Mouse (Mus musculus) embryonic stem cell, embryonic (primary cell): ENCODE results near the gene Dgkb.

Experiments
- CTCF ChIA-PET, 4 experiments: fragments of 300-600 bp in 2 of 4; fragments of 350-600 bp in 2 of 4; sonication (Branson Sonifier 250); formaldehyde crosslinking; loops; one replicate each; lab custom pipeline; 2022; ENCODE audit warnings: inconsistent platforms in 2 of 4; lab: Charles Lee
- POLR2A ChIA-PET, 4 experiments: fragments of 300-600 bp in 2 of 4; fragments of 350-600 bp in 2 of 4; sonication (Branson Sonifier 250); formaldehyde crosslinking; loops; one replicate each; lab custom pipeline; 2022; ENCODE audit warnings: antibody characterized with exemption in 4 of 4, inconsistent platforms in 1 of 4; lab: Charles Lee

Dgkb gene

DNA sequence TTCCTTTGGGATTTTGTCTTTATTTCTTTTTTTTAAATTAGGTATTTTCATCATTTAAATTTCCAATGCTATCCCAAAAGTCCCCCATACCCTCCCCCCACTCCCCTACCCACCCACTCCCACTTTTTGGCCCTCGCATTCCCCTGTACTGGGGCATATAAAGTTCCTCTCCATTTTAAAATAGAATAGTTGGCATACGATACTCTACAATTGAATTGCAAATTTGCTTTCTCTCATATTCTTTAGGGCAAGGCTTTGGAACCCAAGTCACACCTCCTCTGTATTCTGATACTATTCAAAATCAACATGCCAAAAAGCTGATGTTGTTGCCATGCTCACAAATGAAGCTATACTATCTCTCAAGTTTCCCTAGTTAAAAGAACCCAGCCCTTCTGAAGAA is 679.7 kb downstream of the Dgkb start:
- CTCF ChIA-PET = interaction anchor here in 1 of 4 experiments (0.8 kb wide), 1 partner anchor 1188 kb away, joined by 3 read pairs; no protein-coding TSS in a partner anchor
- POLR2A ChIA-PET = no interaction called here

DNA sequence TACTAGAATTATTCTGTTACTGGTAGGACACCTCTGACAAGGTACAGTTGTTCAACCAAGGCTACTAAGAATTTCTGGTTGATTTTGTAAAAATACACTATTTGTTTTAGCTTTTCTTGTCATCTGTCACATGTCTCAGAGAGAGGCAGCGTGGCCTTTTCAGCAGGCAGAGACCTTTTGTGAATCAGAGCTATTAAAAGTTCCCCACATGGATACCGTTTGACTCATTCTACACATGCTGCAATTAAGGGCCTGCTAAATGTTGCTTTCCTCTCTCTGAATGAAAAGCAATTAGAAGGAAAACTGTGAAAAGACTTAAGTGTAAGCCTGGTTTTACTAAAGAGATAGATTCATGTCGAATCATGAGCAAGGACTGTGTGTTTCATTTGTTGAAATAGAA is 683.4 kb downstream of the Dgkb start:
- ChIA-PET CTCF (no interaction called here), POLR2A (no interaction called here)

DNA sequence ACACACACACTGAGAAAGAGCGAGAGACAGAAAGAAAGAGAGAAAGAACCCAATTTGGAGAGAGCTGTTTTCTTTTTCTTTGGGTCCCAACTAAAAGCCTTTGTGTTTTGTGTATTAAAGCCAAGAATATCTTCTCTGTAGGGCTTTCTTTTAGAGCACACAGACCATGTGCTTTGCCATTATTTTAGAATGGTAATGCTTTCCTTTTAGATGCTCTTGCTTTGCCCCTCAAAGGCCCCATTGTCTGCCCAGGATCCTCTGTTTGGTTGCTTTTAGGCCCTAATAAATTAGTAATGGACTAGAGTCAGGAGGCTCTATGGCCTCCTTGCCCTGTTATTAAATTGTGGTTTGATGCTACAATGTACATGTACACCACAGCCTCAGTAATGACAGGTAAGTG is 690.7 kb downstream of the Dgkb start:
- ChIA-PET CTCF (no interaction called here), POLR2A (no interaction called here)

DNA sequence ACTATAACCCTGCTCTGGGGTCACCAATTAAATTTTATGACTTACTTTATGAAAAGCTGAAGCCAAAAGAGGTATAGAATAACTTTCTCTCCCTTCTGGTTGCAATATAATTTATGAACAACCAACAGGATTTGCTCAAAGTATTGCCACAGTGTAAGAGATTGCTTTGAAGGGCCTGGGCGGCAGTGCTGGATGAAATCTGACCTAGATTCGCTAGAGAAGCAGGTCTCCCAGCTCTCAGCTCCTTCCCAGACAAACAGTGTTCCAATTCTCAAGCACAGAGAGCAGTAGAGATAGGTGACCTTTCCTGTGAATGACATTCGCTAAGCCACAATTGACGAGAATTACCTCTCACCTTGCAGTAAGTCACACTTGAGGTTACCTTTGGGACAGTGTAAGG is 727.9 kb downstream of the Dgkb start:
- CTCF ChIA-PET = no interaction called here

DNA sequence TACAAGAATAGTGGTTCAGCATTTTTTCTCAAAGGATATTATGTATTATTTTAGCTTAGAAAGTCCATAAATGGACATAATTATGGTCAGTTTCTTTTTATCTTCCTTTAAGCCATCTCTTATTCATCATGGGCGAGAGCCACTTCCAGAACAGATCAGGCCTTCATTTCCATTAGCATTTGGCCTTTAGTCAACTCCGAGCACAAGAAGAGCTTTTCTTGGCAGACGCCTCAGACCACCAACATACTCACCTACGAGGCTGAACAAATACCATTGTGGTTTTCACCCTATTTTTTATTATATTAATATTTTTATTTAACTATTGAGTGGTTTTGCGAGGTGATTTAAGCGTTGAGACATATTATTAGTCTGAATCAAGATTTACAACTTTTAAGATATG is 759.6 kb downstream of the Dgkb start:
- POLR2A ChIA-PET = no interaction called here
- CTCF ChIA-PET = no interaction called here

More for the DNA sequence above, 727.9 kb downstream of the Dgkb start:
- POLR2A ChIA-PET = interaction anchor here in 1 of 4 experiments (0.7 kb wide), 1 partner anchor 20 kb away, joined by 3 read pairs; no protein-coding TSS in a partner anchor

DNA sequence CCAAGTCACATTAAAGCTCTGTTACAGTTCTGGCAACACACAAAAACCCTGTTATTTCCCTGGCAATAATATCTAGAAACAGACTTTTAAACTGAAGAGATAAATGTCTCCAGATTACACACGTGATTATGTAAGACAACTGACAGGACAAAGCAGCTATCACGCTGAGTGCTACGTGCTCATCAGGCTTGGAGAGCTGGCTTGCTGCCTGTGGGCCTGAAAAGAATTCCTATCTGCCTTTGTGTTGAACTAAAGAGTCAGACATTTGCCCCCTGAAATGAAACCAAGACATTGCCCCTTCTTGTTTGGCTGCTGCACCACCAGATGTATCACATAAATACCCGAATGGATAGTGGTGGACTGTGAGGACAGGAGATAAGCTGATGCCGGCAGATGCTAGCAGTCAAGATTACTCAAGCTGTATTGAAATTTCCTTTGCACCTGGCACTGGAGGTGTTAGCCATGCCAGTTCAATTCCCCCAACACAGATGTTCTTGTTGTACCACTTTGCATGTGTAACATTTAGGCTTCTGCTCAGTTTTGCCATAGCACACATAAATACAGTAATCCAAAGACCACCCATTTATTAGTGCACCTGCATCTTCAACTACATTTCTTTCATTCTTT is 761.8 kb downstream of the Dgkb start:
- POLR2A ChIA-PET = interaction anchor here in 2 of 4 experiments (0.6 to 1.0 kb wide), 2 partner anchors 29 to 42 kb away, joined by 3 read pairs; no protein-coding TSS in a partner anchor

DNA sequence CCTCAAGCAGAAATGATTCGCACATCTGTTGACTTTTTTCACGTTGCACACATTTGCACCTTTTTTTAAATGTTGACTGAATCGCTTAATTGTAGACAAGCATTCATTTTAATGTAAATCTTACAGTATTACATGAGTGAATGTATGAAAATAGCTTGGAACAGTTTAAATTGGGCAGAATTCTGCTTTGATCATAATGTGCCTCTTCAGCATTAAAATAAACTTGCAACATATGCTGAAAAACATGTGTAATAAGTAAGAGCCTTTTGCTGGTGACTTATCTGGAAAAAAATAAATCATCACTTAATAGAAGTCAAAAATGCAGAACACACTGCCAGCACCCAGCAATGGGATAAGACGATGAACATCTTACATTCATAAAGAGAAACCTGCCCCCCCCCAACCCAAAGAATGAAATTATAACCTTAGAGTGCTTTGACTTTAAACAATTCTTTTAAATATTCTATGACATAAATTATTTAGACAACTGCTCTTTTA is 768.9 kb downstream of the Dgkb start:
- POLR2A ChIA-PET = no interaction called here
- CTCF ChIA-PET = no interaction called here

More for the DNA sequence above, 761.8 kb downstream of the Dgkb start:
- CTCF ChIA-PET = no interaction called here

DNA sequence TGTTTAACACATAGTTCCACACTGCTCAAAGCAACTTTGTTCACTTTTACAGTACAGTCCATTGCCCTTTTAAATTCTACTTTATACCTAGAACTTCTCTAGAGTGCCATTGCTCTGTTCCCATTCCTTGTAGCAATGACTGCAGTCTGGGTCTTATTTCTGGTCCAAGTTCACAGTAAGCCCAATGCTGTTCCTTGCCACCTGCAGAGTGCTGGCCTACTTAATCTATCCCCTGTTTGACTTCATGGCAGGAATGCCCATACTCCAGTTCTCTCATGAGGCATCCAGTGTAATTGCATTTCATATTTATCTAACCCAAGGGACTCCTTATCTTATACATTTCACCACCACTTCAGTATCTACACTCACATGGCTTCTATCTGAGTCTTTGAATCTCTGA is 772.4 kb downstream of the Dgkb start:
- ChIA-PET POLR2A (interaction anchor here in 1 of 4 experiments (0.6 kb wide), 1 partner anchor 1449 kb away, joined by 3 read pairs; no protein-coding TSS in a partner anchor), CTCF (no interaction called here)

DNA sequence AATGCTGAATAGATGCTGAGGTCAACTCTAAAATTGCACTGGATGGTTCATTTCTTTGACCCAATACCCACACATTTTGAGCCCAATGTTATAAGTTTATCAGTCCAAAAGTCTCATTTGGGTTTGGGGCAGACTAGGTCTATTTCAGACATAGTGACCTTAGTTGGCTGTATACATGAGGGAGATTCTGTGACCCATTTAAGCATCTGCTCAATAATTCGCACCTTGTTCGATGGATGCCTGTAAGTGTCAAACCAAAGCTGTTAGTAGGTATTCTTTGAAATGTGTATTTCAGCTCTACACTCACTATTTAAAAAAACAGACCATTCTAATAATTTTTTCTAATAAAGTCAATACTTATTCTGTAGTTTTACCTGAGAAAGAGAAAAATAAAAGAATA is 776.1 kb downstream of the Dgkb start:
- POLR2A ChIA-PET = no interaction called here
- CTCF ChIA-PET = no interaction called here

DNA sequence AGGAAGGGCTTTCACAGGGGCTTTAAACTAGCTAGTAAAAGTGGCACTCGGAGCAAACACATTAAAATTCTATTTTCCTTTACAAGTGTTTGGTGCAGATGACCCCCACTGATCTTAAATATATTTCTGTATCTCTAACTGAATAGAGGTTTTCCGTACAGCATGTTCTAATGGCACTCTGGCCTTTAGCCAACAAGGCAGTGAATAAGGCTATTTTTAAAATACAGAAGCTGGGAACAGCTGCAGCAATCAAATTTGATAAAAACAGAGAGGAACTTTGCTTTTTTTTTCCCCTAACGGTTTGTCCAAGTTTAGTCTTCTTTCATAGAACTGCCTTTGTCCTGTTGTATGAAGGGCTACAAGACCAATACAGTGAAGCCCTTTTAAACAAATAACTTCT is 776.5 kb downstream of the Dgkb start:
- ChIA-PET CTCF (no interaction called here), POLR2A (no interaction called here)

DNA sequence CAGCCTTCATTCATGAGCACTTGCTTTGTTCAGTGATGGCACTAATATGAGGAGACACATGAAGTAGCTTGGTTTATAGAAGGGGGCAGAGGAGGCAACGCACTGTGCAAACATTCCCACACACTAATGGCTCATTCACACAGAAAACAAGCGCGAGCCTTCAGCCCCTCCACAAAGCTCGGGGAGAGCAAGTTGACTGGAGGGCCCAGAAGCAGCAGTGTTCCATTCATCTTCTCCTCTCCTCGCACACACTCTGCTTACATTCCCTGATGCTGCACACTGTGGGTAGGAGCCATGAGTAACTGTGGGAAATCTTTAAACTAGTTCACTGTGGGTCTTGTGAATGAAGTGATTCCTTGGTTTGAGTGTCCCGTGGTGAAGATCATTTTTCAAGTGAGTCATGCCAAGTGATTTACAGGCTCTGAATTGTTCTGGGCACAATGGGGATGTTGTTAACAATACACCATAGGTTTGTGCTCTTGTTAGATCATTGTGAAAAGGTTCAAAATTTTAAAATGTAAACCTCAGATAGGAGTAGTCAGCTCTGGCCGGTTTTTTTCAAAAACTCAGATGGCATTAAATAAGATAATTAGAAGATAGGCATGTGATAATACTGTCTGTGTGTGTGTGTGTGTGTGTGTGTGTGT is 779.0 kb downstream of the Dgkb start:
- CTCF ChIA-PET = interaction anchor here in 1 of 4 experiments (0.7 kb wide), 1 partner anchor 106 kb away, joined by 4 read pairs; no protein-coding TSS in a partner anchor
- POLR2A ChIA-PET = no interaction called here

DNA sequence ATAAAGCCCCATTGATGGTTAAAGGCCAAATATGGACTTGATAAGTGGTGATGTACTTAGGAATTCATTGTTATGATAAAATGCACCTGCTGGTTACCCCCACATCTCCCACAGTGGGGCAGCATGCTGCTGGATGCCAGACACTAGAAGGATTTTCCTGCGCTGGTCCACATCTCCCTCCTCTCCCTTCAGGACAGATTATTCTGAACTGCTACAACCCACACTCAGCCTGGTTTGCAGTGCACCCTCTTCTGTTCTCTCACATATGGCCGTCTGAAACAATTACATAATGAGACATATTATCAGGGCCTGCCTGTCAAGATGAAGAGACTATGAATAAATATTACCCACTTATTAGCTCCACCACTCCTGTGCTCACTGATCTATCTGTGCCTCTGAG is 780.6 kb downstream of the Dgkb start:
- CTCF ChIA-PET = no interaction called here
- POLR2A ChIA-PET = no interaction called here

DNA sequence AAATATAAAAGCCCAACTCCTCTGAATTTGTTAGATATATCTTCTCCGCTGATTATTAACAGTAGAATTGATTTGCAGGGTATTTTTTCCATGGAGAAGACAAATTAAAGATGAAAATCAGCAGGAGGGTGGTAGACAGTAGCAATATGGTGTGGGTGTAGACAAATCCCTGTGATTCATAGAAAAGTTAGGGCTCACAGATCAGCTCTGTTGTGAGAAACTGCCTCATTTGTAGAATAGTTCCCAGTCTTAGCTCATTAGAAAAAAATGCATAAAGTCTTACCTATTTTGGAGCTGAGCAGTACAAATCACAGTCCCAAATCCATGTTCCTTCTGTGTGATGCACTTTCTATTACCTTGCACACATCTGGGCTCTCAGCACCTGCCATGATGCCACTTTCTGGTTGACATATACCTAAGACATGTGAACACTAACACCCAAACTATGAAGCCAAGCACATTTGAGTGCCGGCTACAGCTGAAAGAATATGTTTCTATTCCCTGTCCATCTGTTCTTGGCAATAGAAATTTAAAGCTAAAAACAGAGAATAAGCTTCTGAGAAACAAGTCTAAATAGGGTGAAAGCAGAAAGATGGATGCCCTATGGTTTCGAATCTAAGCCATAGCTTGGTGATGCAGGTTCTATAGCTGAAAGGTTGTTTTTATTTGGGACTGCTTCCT is 782.8 kb downstream of the Dgkb start:
- POLR2A ChIA-PET = interaction anchor here in 1 of 4 experiments (0.9 kb wide), 1 partner anchor 178 kb away, joined by 3 read pairs; no protein-coding TSS in a partner anchor
- CTCF ChIA-PET = no interaction called here

DNA sequence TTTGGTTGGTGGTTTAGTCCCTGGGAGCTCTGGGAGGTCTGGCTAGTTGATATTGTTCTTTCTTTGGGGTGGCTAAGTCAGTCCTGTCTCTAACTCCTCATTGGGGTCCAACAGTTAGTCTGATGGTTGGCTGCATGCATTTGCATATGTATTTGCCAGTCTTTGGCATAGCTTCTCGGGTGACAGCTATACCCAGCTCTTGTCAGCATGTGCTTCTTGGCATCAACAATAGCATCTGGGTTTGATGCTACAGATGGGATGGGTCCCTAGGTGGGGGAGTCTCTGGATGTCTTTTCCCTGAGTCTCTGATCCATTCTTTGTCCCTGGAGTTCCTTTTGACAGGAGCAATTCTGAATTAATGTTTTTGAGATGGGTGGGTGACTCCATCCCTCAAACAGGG is 790.6 kb downstream of the Dgkb start:
- POLR2A ChIA-PET = no interaction called here
- CTCF ChIA-PET = no interaction called here

DNA sequence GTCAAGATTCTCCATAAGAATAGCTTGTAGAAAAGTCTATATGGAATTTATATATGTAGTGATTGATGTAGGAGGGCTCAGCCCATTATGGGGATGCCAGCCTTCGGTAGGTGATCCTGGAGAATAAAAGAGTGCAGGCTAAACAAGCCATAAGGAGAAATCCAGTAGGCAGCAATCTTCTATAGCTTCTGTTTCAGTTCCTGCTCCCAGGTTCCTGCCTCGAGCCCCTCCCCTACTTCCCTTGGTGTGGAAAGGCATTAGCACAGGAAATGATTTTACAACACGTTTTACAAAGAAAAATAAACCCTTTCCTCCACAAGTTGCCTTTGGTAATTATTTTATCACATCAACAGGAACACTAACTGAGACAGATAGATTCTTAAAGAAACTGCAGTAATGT is 850.7 kb downstream of the Dgkb start:
- ChIA-PET CTCF (interaction anchor here in 1 of 4 experiments (0.6 kb wide), 1 partner anchor 528 kb away, joined by 10 read pairs; no protein-coding TSS in a partner anchor), POLR2A (interaction anchor here in 1 of 4 experiments (0.8 kb wide), 1 partner anchor 15 kb away, joined by 3 read pairs; no protein-coding TSS in a partner anchor)
